Mouse (Mus musculus): ENCODE results near the gene Ada.
A peak's percentile ranks its signal among the peaks of the same experiment; 100 is the strongest.

Gene Ada

DNA sequence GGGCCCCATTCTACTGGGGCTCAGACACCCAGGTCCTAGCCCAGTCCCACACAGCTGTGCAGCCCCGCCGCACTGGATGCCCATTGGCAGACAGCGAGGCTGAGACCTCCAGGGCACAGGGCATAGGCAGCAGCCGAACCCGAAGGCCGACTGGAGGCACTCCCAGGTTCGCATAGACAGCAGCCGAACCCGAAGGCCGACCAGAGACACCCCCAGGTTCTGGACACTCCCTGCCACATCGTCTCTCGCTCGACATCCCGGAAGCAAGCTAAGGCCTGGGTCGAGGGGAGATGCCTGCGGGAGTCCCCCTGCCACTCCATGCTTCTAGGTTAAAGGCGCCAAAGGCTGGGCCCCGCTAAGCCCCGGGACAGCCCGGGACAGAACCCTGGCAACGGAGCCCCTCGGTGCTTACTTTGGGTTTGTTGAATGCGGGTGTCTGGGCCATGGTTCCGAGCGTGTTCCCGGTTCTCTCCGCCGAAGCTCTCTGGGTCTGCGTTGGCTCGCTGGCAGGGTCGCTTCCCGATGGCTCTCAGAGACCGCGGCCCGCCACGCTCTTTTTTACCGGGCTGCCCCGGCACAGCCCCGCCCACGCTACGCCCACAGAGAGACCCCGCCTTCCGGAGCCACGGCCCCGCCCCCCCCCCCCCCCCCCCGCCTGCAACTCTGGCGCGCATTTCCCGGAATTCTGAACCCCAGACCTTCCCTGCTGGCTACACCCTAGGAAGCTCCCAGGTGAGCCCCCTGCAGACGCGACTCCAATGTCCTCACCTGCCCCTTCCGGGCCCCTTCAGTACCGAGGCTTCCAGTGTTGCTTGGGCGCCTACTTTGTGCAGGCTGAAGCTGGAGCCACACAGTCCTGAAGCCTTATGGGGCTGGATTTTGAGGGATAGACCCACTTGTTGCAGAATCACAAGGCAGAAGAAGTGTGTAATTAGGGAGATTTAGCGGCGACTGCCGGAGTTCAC, at the start of gene Ada:
TSS of gene Ada (minus strand) at position 593 of the 965 bp plus-strand sequence.
- peak; percentile 69 for DNase-seq (ENCODE audit: low read depth)

DNA sequence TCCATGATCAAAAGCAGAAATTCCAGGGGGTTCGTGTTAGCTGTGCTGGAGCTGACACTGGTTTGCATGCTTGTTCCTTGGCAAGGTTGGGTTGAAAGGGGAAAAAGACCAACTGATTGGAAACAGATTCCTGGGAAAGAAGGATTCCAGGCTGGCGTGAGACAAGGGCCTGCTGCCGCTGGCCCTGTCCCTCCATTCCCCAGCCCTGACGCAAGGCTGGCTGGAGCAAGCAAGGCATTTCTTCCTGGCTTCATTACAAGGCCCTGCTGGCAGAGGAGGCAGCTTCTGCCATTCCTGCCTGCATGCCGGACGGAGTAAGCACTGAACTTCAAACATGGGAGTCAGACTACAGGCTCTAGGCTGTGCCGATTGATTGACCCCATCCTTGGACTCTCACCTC, 48.4 kb upstream of the Ada start:
- no peak for DNase-seq (ENCODE audit: low read depth)

DNA sequence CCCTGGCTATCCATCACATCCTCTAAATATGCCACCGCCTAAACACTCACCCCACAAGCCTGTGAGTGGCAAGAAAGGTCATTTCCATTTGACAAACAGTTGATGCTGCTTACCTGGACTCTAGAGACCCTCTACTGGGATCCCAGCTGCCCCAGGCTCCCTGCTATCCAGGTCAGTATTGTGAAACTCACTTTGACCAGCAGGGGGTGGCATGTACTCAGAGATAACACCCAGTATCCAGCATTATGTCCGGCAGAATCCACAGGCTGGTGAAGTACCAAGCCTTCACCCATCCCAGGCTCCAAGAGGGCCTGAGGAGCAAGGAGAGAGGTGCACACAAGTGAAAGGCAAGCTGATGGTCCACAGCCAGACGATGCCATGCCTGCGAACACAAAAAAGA, 38.4 kb upstream of the Ada start:
- DNase-seq (ENCODE audit: low read depth), result peak; percentile 48

DNA sequence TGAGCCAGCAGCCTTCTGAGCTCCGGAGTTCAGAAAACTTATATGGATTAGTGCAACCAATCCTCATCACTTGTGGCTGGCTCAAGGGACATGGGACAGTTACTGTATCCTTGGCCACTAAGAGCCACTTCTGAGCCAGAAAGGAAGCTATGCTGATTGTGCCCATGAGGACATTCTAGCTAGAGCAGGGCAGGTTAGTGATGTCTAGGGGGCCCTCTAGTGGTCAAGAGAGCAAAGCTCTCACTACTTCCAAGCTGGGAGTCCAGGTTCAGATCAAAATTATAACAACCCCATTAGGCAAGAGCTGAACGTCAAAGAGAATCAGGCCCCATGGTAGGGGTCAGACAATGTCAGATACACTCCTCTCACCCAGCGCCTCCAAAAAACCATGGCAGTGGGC, 37.7 kb upstream of the Ada start:
- DNase-seq (ENCODE audit: low read depth), result peak; percentile 65

DNA sequence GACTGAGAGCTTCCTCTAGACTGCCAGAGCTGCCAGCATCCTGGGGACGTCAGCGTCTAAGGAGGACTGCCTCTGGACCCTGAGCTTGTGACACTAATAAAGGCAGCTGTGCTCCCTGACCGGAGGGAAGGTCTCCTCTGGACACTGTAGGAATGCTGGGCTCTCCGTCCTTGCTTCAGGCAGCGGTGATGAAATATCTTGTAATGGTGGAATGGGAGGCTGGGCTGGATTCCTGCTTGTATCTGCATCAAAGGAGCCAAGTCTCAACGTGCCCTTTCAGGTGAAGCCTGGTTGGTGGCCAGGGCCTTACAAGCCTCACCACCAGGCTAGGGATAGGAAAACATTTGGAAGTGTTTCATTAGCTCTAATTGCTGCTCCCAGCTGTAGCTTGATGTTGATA, 37.0 kb upstream of the Ada start:
- DNase-seq (ENCODE audit: low read depth), result no peak

DNA sequence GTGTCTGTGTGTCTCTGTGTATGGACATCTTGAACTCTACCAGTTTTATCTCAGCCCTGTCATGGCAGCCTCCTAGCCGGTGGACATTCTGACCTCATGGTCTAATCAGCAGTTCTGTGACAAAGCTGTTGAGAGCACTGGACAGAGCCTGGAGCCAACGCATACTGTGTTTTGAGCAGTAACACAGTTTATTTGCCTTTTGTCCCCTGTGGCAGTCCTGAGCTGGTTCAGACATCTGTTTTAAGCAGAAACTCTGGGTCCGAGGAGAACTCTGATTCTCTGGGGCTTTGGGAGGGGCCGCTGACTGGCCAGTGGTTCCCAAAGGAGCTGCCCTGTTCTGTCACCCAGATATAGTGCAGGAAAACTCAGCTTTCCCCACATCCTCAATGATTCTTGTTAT, 33.9 kb upstream of the Ada start:
- no peak for DNase-seq (ENCODE audit: low read depth)

DNA sequence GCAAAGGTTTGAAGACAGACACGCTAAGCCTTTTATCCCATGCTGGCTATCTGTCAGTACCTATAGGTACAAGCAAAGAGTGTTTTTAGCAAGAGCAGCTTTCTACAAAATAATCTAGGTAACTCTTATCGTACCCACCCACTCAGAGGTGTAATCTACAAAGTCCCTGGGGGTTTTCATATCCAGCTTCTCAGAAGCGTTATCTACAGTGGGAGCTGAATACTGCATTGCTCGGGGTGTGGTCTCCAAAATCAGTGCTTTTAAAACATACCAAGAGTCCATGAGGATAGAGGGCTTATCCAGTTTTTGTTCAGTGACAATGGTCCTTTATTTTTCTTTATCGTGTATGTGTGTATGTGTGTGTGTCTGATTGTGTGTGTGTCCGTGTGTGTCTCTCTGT, 33.3 kb upstream of the Ada start:
- DNase-seq (ENCODE audit: low read depth), result no peak

DNA sequence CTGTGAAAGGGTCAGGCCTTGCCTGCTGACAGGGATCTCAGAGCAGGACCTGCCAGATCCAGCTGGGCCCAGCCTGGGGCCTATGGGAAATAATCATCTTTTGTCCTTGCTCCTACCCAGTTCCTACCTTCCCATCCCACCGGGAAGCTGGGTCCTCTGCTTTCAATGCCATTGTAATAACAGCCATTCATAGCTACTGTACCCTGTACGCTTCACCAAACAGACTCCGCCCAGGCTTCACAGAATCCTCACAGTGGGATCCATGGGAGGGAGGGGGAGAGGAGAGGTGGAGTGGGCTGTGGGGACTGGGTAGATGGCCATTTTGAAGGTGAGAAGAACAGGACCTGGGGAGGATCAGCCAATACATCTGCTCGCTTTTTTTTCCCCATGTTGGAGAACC, 28.9 kb upstream of the Ada start:
- DNase-seq (ENCODE audit: low read depth), result no peak

DNA sequence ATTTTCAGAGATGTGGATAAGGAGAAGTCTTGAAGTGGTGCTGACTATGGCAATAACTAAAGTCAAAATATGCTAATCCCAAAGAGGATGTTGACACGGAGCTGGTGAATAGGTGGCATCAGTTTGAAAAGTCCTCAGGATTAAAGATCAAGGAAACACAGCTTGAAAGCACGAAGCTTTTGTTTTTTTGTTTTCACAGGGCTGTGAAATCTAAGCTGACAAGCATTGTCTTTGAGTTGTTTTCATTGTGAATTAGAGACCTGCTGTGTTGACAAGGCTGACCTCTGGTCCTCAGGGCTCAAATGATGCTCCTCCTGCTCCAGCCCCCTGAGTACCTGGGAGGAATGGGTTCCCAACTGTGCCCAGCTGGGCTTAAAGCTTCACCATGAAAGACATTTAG, 27.0 kb upstream of the Ada start:
- DNase-seq (ENCODE audit: low read depth), result no peak

DNA sequence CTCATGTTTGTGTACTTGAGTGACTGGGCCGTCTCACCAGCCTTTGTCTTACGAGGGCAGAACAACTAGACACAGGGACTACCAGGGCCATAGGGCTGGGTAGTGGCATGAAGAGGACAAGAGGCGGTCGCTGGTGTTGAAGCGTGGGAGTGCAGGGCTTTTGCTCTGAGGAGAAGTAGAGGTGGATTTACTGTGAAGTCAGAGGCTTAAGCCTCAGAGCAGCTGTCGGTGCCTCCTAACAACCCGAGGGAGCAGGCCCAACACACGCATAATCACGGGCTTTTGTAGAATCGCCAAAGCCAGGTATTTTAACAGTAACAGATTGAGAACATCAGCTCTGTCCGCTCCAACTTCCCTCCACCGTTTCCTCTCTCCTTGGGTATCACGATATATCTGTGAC, 26.6 kb upstream of the Ada start:
- no peak for DNase-seq (ENCODE audit: low read depth)

DNA sequence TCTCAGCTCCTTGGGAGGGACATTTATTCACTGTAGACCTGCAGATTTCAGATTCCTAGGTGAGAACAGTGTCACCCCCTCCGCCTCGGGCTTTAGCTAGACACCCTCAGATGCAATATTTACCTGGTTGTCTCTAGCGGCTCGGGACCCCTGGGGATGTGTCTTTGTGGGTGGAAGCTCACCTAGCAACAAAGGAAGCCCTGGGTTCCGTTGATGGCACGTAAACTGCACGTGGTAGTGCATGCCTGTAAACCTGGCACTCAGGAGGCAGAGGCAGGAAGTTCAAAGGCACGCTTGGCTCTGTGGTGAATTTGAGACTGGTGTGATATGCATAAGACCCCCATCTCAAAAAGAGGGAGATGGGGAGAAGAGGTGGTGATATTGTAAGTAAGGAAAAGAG, 20.7 kb upstream of the Ada start:
- DNase-seq (ENCODE audit: low read depth), result no peak

DNA sequence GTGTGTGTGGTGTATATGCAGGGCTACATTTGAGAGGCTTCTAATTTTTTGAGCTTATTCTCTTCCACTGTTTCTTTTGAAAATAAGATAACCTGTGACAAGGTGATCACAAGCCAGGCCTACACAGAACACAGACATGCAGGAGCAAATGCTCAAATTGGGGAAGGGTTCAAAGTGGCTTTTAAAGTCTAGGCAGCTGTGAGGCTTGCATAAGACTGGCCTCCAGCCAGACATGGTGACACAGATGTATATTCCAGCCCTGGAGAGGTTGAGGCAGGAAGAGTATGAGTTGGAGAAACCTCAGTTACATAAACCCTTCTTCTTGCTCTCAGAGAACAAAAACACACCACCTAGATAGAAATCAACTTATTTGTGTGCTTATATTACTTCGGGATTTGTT, 16.9 kb upstream of the Ada start:
- no peak for DNase-seq (ENCODE audit: low read depth)

DNA sequence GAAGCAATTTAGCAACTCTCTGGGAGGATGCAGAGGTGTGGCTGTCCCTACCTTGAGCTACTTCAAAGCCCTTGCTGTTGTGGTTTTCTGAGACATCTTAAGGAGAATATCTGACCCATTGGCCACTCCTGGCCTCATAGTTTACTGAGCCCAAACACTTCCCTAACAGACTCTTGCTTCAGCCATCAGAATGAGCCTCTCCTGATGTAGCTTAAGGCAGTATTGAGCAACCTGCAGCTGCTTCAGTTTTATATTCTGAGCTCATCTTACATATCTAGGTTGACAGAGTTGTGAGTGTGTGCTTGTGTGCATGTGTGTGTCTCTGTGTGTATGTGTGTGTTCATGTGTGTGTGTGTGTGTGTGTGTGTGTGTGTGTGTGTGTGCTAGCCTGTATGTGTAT, 16.2 kb upstream of the Ada start:
- DNase-seq (ENCODE audit: low read depth), result no peak

DNA sequence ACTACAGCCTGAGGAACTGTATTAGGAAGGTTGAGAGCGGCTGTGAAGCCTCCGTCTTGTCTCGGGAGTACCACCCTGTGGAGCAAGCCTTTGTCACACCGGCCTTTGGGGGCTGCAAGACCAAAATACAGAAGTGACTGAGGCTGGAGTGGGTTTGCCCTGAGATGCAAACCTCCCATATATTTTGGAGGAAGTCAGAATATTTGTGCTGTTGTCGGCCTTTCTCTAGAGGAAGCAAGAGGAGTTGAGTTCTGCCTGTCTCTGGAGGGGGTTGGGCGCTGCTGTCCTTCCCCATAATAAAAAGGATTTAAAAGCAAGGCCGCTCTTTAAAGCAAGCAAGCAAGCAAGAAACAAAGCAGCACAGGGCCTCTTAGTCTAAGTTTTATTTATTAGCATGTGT, 11.4 kb upstream of the Ada start:
- DNase-seq (ENCODE audit: low read depth), result no peak

DNA sequence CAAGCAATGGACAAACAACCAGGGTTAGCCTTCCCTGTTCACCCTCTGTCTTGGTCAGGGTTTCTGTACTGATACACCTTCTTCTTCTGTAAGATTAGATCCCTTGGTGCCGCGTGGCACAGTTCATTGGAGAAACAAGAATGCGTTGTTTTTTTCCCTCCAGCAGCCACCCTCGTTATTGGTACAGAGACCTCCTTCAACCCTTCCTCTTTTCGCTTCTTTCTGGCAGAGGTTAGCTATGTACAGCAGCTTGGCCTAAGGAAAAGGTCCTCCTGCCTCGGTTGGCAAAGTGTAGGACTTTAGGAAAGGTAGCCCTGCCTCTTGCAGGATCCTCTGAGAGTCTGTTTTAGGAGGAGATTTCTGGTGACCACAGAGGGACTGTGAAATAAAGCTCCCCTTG, 10.6 kb upstream of the Ada start:
- no peak for DNase-seq (ENCODE audit: low read depth)

DNA sequence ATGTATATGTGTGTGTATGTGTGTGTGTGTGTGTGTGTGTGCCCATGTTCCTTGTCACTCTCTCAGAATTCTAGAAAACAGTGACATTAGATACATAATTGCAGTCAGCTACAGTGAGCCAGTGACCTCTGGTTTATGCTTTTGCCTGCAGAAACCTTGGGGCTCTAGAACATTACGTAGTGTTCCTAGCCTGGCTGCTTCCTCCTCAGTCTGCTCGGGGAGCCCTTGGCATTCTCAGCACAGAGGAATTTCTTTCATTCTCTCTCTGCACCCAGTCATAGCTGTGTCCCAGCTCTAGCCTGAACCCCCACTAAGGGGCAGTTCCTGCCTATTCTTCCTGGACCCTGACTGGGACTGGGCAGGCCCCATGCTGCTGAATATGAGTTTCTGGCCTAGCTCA, 8.1 kb upstream of the Ada start:
- no peak for DNase-seq (ENCODE audit: low read depth)

DNA sequence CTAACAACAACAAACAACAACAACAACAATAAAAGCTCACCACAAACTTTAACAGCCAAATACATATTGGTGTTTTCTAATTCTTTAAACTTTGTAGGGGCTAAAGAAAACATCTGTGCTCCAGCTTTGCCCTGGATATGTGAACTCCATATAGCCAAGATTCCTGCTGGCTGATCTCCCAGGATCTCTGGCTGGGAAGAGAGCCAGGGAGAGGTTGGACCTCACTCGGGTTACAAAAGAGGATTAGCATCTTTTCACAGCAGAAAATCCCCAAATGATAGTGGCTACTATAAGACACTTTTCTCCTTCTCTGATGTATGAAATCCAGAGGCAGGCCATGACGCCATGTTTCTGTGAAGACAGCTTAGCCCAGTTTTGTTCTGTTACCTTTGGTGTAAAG, 6.7 kb upstream of the Ada start:
- no peak for DNase-seq (ENCODE audit: low read depth)

DNA sequence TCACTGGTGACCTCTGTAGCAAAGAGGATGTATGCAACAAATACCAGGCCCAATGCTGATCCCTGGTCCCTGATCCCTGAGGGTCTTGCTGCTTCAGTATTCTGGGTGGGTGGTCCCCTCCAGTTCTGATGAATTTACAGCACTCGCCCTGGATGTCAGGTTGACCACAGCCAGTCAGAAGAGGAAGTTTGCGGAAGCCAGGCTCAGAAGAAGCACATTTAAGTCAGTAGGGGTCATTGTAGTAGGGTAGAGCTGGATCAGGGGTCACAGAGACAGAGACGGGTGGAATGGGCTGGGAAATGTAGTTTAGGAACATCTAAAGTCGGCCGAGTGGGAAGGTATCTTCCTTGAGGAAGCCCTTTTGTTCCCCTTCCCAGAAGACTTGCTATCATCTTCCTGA, 4.2 kb upstream of the Ada start:
- no peak for DNase-seq (ENCODE audit: low read depth)

DNA sequence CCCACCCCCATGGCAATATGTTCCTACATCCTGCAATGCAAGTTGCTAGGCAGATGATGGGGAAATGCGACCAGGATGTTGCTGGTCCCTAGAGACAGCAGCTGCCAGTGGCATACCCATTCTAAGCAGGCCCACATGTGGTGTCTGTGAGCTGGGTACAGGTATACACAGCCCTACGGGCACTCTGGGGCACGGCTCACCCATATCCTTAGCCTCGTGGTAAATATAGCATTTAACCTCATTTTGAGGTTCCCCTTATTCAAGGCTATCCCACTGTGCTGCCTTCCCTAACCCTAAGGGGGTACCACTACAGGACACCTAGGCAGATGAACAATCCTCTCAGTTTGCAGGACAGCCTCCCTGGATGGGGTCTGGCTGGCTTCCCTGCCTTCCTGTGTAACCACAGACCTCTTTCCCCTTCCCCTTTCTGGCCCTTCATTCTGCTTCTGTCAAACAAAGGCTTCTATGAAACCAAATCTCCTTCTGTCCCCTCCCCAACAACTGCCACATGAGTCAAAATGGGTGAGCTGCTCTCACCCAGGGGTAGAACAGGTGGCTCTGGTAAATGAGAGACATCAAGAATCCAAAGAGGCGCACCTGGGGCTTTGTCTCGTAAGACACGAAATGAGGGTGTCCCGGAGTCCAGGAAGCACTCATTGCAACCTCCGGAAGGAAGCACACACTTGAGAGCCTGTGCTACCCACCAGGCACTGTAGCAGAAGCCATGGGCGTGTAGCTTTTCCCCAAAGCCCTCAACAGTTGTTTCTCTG, 5.1 kb downstream of the Ada start:
- DNase-seq (ENCODE audit: low read depth), result peak; percentile 23

DNA sequence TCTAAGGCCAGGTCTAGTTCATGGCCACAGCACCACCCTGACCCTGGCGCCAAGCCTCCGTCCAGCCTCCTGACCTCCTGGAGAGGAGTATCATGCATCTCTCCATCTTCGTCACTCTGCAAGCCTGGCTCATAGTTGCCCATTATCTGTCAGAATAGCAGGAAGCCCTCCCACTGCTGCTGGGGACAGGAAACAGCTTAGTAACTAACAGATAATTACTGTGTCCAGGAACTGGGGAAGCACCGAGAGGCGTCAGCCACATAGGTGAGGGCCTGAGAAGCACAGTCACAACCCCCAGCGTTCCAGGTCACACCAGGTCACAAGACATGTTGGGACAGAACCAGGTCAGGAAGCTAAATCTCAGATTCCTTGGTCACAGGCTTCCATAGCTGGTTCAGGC, 6.7 kb downstream of the Ada start:
- DNase-seq (ENCODE audit: low read depth), result no peak

DNA sequence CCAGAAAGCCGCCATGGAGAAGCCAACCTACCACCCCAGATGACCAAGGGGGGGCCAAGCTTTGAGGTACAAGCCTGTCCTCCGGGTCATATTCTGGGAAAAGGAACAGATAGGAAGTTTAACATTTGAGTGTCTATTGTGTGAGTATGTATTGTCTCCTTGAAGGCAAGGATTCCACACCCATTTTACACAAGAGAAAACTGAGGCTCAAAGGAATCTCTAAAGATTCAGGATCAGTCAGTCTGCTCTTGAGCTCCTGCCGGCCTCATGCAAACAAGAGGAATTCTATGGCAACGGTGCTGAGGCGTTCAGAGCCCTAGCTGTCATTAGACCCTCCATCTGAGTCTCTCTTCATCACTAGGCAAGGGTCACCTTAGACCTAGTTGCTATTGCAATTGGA, 7.4 kb downstream of the Ada start:
- DNase-seq (ENCODE audit: low read depth), result no peak

DNA sequence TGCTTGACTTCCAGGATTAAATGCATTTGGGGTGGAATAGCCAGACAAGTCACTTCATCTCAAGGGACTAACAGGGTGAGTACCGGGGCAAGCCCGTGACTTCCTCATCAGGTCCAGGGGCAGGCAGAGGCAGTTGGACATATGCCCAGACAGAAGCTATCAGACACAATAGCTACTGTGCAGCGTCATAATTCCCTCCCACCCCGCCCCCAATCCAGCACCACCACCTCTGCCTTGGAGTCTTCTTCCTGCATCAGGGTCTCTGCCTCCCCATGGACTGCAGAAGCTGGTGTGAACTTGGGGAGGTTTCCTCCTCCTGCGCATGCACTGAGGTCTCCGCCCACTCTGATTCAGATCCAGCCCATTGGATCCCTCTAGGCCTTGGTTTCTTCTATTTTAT, 14.1 kb downstream of the Ada start:
- no peak for DNase-seq (ENCODE audit: low read depth)

DNA sequence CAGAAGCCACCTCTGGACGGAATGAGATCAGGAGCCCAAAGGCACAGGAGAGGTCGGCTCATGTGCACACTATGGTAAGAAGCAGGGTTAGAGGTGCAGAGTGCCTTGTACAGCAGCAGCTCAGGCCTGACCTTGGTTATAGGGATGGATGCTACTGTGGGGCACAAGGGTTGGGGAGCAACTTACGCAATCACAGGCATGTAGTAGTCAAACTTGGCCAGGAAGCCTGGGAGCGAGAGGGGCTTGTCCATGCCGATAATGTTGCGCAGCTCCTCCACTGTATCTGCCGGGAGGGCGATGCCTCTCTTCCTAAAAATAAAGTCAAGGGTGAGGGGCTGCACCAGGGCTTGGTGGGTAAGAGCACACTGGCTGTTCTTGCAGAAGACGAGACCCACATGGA, 14.9 kb downstream of the Ada start:
- DNase-seq (ENCODE audit: low read depth), result no peak

DNA sequence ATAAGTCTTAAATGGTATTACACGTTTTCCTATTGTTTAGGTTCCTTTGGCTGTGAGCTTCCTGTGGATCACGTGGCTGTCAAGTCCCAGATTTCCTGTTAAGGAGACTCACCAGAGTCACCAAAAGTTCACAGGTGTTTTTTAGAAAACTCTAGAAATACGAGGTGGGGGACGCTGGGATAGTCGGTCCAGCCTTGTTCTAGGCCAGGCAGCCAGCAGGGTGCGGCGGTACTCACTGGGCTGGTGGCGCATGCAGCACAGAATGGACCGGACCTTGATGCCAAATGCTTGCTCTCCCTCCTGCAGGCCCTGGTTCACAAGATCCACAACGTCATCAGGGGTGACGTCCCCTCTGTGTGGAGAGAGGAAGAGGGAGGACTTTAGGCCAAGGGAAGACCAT, 18.0 kb downstream of the Ada start:
- no peak for DNase-seq (ENCODE audit: low read depth)

Measured in induced T-regulatory cell, adult 2 months (primary cell).